Mouse (Mus musculus) myocyte (in vitro differentiated cells): Measurements from ENCODE around the gene Rdh5. TPM values are rescaled to one million over a fixed set of nuclear protein-coding genes. Genes with fewer than 3 reads are reported as not detected.

Source experiments
- H3K27me3 ChIP-seq: one replicate; pipeline ENCODE4 v1.6.1; 2011; ENCODE audit not compliant: control insufficient read depth, insufficient read depth, insufficient read length
- H3K36me3 ChIP-seq: one replicate; pipeline ENCODE4 v1.6.1; 2011; ENCODE audit not compliant: control insufficient read depth, insufficient read depth
- H3K4me2 ChIP-seq: one replicate; pipeline ENCODE4 v1.6.1; 2011; ENCODE audit warnings: low read depth, control low read depth
- H3K4me3 ChIP-seq: one replicate; pipeline ENCODE4 v1.5.1; 2011; ENCODE audit warnings: mild to moderate bottlenecking, control low read depth, moderate library complexity
- H3K79me2 ChIP-seq: one replicate; pipeline ENCODE4 v1.6.1; 2011; ENCODE audit not compliant: control insufficient read depth, insufficient read depth
- H3ac ChIP-seq: one replicate; pipeline ENCODE4 v1.6.1; 2011; ENCODE audit not compliant: control insufficient read depth, insufficient read length
- E2F4 ChIP-seq: IDR thresholded peaks from one replicate; pipeline ENCODE4 v1.6.1; 2011; ENCODE audit warnings: mild to moderate bottlenecking, control low read depth, moderate library complexity; ENCODE audit not compliant: insufficient read depth
- MYOD1 ChIP-seq, 3 experiments: IDR thresholded peaks; one replicate each; pipeline ENCODE4 v1.6.1; 2011; ENCODE audit warnings: control low read depth in 2 of 3, low read depth in 2 of 3, mild to moderate bottlenecking in 2 of 3, moderate library complexity in 1 of 3; ENCODE audit not compliant: insufficient read length in 2 of 3, control insufficient read depth in 1 of 3
- MYOG ChIP-seq, 3 experiments: IDR thresholded peaks; one replicate each; pipeline ENCODE4 v1.6.1; 2011; ENCODE audit warnings: control low read depth in 2 of 3, low read depth in 2 of 3, mild to moderate bottlenecking in 2 of 3; ENCODE audit not compliant: insufficient read length in 2 of 3, control insufficient read depth in 1 of 3, insufficient read depth in 1 of 3
- POLR2A ChIP-seq: IDR thresholded peaks from one replicate; pipeline ENCODE4 v1.6.1; 2011; ENCODE audit warnings: low read depth, mild to moderate bottlenecking, control low read depth, moderate library complexity; ENCODE audit not compliant: insufficient read length
- POLR2AphosphoS2 ChIP-seq: IDR thresholded peaks from one replicate; pipeline ENCODE4 v1.6.1; 2011; ENCODE audit warnings: low read depth, control low read depth; ENCODE audit not compliant: insufficient read length
- REST ChIP-seq: IDR thresholded peaks from one replicate; pipeline ENCODE4 v1.6.1; 2011; ENCODE audit warnings: mild to moderate bottlenecking, control low read depth, moderate library complexity; ENCODE audit not compliant: insufficient read depth, insufficient read length
- SRF ChIP-seq: IDR thresholded peaks from one replicate; pipeline ENCODE4 v1.6.1; 2011; ENCODE audit warnings: low read depth; ENCODE audit not compliant: control insufficient read depth, insufficient read length
- TCF12 ChIP-seq: IDR thresholded peaks from one replicate; pipeline ENCODE4 v1.6.1; 2011; ENCODE audit warnings: mild to moderate bottlenecking, control low read depth; ENCODE audit not compliant: poor library complexity, insufficient read depth, severe bottlenecking
- polyA plus RNA-seq: library from polyadenylated mRNA; unstranded; fragments of >200 nt; fragmentation: generic; extraction: Trizol; gene quantifications from one replicate; pipeline ENCODE4 v1.2.1, GENCODE M21; 2012; ENCODE audit warnings: missing spikeins

Gene Rdh5
- polyA plus RNA-seq, 1 experiment = 63.3 TPM

GRCm38 (mm10) chr10:128866042-128866441 is 56.6 kb downstream of the Rdh5 start:
- Histone ChIP-seq H3K79me2 (no peaks in the 10 kb centered on the region), H3K27me3 (no peaks in the 10 kb centered on the region), H3K4me3 (no peak overlapping the region), H3ac (no peak overlapping the region), H3K4me2 (no peak overlapping the region), H3K36me3 (peaks cover 46% of the 10 kb centered on the region)
- TF ChIP-seq MYOG (IDR thresholded peaks at IDR 0.05; ENCODE audit: control insufficient read depth in 1 of 3, insufficient read depth in 1 of 3, insufficient read length in 2 of 3, low read depth in 2 of 3) (no peak), MYOD1 (IDR thresholded peaks at IDR 0.05; ENCODE audit: control insufficient read depth in 1 of 3, insufficient read length in 2 of 3, low read depth in 2 of 3) (no peak), REST (no peak), E2F4 (no peak), SRF (no peak), POLR2AphosphoS2 (no peak), TCF12 (no peak), POLR2A (no peak)

Other genes starting within 250 kb of the Rdh5 start
- gene Suox, start 248.8 kb downstream of the Rdh5 start, polyA plus RNA-seq = 23.3 TPM
- 76.3 TPM for gene Rab5b, start 226.6 kb downstream of the Rdh5 start, polyA plus RNA-seq
- gene Pmel, start 218.7 kb downstream of the Rdh5 start, polyA plus RNA-seq = 0.17 TPM
- gene Cdk2, start 217.9 kb downstream of the Rdh5 start, polyA plus RNA-seq = 39.9 TPM
- 13.2 TPM for gene Dgka, start 178.0 kb downstream of the Rdh5 start, polyA plus RNA-seq
- 32.6 TPM for gene Pym1, start 175.0 kb downstream of the Rdh5 start, polyA plus RNA-seq
- 12.1 TPM for gene Mmp19, start 132.0 kb downstream of the Rdh5 start, polyA plus RNA-seq
- 39.0 TPM for gene Dnajc14, start 118.8 kb downstream of the Rdh5 start, polyA plus RNA-seq
- gene Tmem198b, start 118.5 kb downstream of the Rdh5 start, polyA plus RNA-seq = 18.7 TPM
- gene Sarnp, start 105.6 kb downstream of the Rdh5 start, polyA plus RNA-seq = 40.8 TPM
- gene Ormdl2, start 101.2 kb downstream of the Rdh5 start, polyA plus RNA-seq = 19.2 TPM
- 17.9 TPM for gene Gdf11, start 31.2 kb downstream of the Rdh5 start, polyA plus RNA-seq
- gene Cd63, start 21.9 kb downstream of the Rdh5 start, polyA plus RNA-seq = 2,403 TPM
- 238 TPM for gene Bloc1s1, start 1.1 kb upstream of the Rdh5 start, polyA plus RNA-seq
- 635 TPM for gene Itga7, start 10.9 kb upstream of the Rdh5 start, polyA plus RNA-seq
- 0.71 TPM for gene Mettl7b, start 38.1 kb upstream of the Rdh5 start, polyA plus RNA-seq
- gene Olfr9, start 66.5 kb upstream of the Rdh5 start, polyA plus RNA-seq = not detected
- 0.05 TPM for gene Olfr763, start 87.9 kb upstream of the Rdh5 start, polyA plus RNA-seq
- 0.01 TPM for gene Olfr764-ps1, start 117.0 kb upstream of the Rdh5 start, polyA plus RNA-seq
- not detected for gene Olfr765, start 127.1 kb upstream of the Rdh5 start, polyA plus RNA-seq
- gene Olfr766-ps1, start 146.1 kb upstream of the Rdh5 start, polyA plus RNA-seq = not detected
- gene Olfr767, start 160.0 kb upstream of the Rdh5 start, polyA plus RNA-seq = 0.04 TPM
- gene Olfr768, start 176.5 kb upstream of the Rdh5 start, polyA plus RNA-seq = 0.01 TPM
- 0.04 TPM for gene Olfr769, start 195.0 kb upstream of the Rdh5 start, polyA plus RNA-seq
- gene Olfr770, start 216.1 kb upstream of the Rdh5 start, polyA plus RNA-seq = not detected
- gene Olfr771, start 241.9 kb upstream of the Rdh5 start, polyA plus RNA-seq = not detected